Mouse (Mus musculus): ENCODE data around the gene Phactr3. TPM values are rescaled to one million over a fixed set of nuclear protein-coding genes. Genes with fewer than 3 reads are reported as not detected.

Gene Phactr3
- polyA plus RNA-seq, 1 experiment from 2014 or later = 2.2 TPM

- WGBS = 83% methylated on average over 8 of the region's 8 CpGs
- H3K4me1 ChIP-seq (replicated peaks; ENCODE audit: control insufficient read depth, insufficient read depth, low read length) = no peaks in the 10 kb centered on the region
- H3K4me3 ChIP-seq (ENCODE audit: low read depth, low read length) = no peak overlapping the region
- no peak overlapping the region for H3K9ac ChIP-seq (ENCODE audit: low read depth, low read length)
- H3K9me3 ChIP-seq (ENCODE audit: control insufficient read depth) = no peaks in the 10 kb centered on the region
- H3K27ac ChIP-seq (ENCODE audit: low read depth, low read length) = no peak overlapping the region
- ATAC-seq = no peak
- no peaks in the 10 kb centered on the region for H3K36me3 ChIP-seq (ENCODE audit: control insufficient read depth, insufficient read depth)
- H3K27me3 ChIP-seq (replicated peaks; ENCODE audit: control insufficient read depth, insufficient read depth, low read length) = no peaks in the 10 kb centered on the region
- no peak for TF ChIP-seq CTCF (IDR thresholded peaks at IDR 0.05; ENCODE audit: low read depth)
- no peak overlapping the region for H3K4me2 ChIP-seq (replicated peaks; ENCODE audit: low read depth)
Observed at GRCm38 (mm10) chr2:178155176-178155916, 36.6 kb downstream of the Phactr3 start.

GRCm38 (mm10) chr2:178155917-178156282, 37.1 kb downstream of the Phactr3 start:
- H3K27me3 ChIP-seq (replicated peaks; ENCODE audit: control insufficient read depth, insufficient read depth, low read length) = no peaks in the 10 kb centered on the region
- H3K4me1 ChIP-seq (replicated peaks; ENCODE audit: control insufficient read depth, insufficient read depth, low read length) = no peaks in the 10 kb centered on the region
- H3K27ac ChIP-seq (ENCODE audit: low read depth, low read length) = no peak overlapping the region
- no peak overlapping the region for H3K4me3 ChIP-seq (ENCODE audit: low read depth, low read length)
- TF ChIP-seq CTCF (IDR thresholded peaks at IDR 0.05; ENCODE audit: low read depth) = no peak
- no peaks in the 10 kb centered on the region for H3K9me3 ChIP-seq (ENCODE audit: control insufficient read depth)
- no peak overlapping the region for H3K4me2 ChIP-seq (replicated peaks; ENCODE audit: low read depth)
- H3K36me3 ChIP-seq (ENCODE audit: control insufficient read depth, insufficient read depth) = no peaks in the 10 kb centered on the region
- 54% methylated on average over 1 of the region's 1 CpGs for WGBS
- no peak for ATAC-seq
- H3K9ac ChIP-seq (ENCODE audit: low read depth, low read length) = no peak overlapping the region

- Histone ChIP-seq H3K4me2 (replicated peaks; ENCODE audit: low read depth) (no peak overlapping the region), H3K36me3 (ENCODE audit: control insufficient read depth, insufficient read depth) (no peaks in the 10 kb centered on the region), H3K27ac (ENCODE audit: low read depth, low read length) (no peak overlapping the region), H3K27me3 (replicated peaks; ENCODE audit: control insufficient read depth, insufficient read depth, low read length) (no peaks in the 10 kb centered on the region), H3K4me1 (replicated peaks; ENCODE audit: control insufficient read depth, insufficient read depth, low read length) (no peaks in the 10 kb centered on the region), H3K9ac (ENCODE audit: low read depth, low read length) (no peak overlapping the region), H3K4me3 (ENCODE audit: low read depth, low read length) (no peak overlapping the region), H3K9me3 (ENCODE audit: control insufficient read depth) (no peaks in the 10 kb centered on the region)
- no peak for ATAC-seq
- no peak for TF ChIP-seq CTCF (IDR thresholded peaks at IDR 0.05; ENCODE audit: low read depth)
- WGBS = 88% methylated on average over 12 of the region's 12 CpGs
Observed at GRCm38 (mm10) chr2:178158936-178159335, 40.2 kb downstream of the Phactr3 start.

GRCm38 (mm10) chr2:178163981-178164380, 45.2 kb downstream of the Phactr3 start:
- no peak overlapping the region for H3K4me2 ChIP-seq (replicated peaks; ENCODE audit: low read depth)
- WGBS = 95% methylated on average over 1 of the region's 1 CpGs

GRCm38 (mm10) chr2:178165943-178166342, 47.2 kb downstream of the Phactr3 start:
- WGBS = 73% methylated on average over 10 of the region's 10 CpGs
- TF ChIP-seq CTCF (IDR thresholded peaks at IDR 0.05; ENCODE audit: low read depth) = no peak

More at GRCm38 (mm10) chr2:178163981-178164380, 45.2 kb downstream of the Phactr3 start:
- Histone ChIP-seq H3K4me3 (ENCODE audit: low read depth, low read length) (no peak overlapping the region), H3K9ac (ENCODE audit: low read depth, low read length) (no peak overlapping the region), H3K27ac (ENCODE audit: low read depth, low read length) (no peak overlapping the region), H3K36me3 (ENCODE audit: control insufficient read depth, insufficient read depth) (no peaks in the 10 kb centered on the region), H3K4me1 (replicated peaks; ENCODE audit: control insufficient read depth, insufficient read depth, low read length) (no peaks in the 10 kb centered on the region), H3K27me3 (replicated peaks; ENCODE audit: control insufficient read depth, insufficient read depth, low read length) (no peaks in the 10 kb centered on the region), H3K9me3 (ENCODE audit: control insufficient read depth) (no peaks in the 10 kb centered on the region)
- ATAC-seq = no peak
- TF ChIP-seq CTCF (IDR thresholded peaks at IDR 0.05; ENCODE audit: low read depth) = no peak

GRCm38 (mm10) chr2:178169983-178170382, 51.2 kb downstream of the Phactr3 start:
- Histone ChIP-seq H3K9me3 (ENCODE audit: control insufficient read depth) (no peaks in the 10 kb centered on the region), H3K4me1 (replicated peaks; ENCODE audit: control insufficient read depth, insufficient read depth, low read length) (no peaks in the 10 kb centered on the region), H3K9ac (ENCODE audit: low read depth, low read length) (no peak overlapping the region), H3K4me2 (replicated peaks; ENCODE audit: low read depth) (no peak overlapping the region), H3K4me3 (ENCODE audit: low read depth, low read length) (no peak overlapping the region), H3K36me3 (ENCODE audit: control insufficient read depth, insufficient read depth) (no peaks in the 10 kb centered on the region), H3K27ac (ENCODE audit: low read depth, low read length) (no peak overlapping the region), H3K27me3 (replicated peaks; ENCODE audit: control insufficient read depth, insufficient read depth, low read length) (no peaks in the 10 kb centered on the region)
- ATAC-seq = no peak
- WGBS = 80% methylated on average over 8 of the region's 8 CpGs
- TF ChIP-seq CTCF (IDR thresholded peaks at IDR 0.05; ENCODE audit: low read depth) = no peak

More at GRCm38 (mm10) chr2:178165943-178166342, 47.2 kb downstream of the Phactr3 start:
- Histone ChIP-seq H3K4me3 (ENCODE audit: low read depth, low read length) (no peak overlapping the region), H3K36me3 (ENCODE audit: control insufficient read depth, insufficient read depth) (no peaks in the 10 kb centered on the region), H3K4me2 (replicated peaks; ENCODE audit: low read depth) (no peak overlapping the region), H3K27me3 (replicated peaks; ENCODE audit: control insufficient read depth, insufficient read depth, low read length) (no peaks in the 10 kb centered on the region), H3K27ac (ENCODE audit: low read depth, low read length) (no peak overlapping the region), H3K9me3 (ENCODE audit: control insufficient read depth) (no peaks in the 10 kb centered on the region), H3K4me1 (replicated peaks; ENCODE audit: control insufficient read depth, insufficient read depth, low read length) (no peaks in the 10 kb centered on the region), H3K9ac (ENCODE audit: low read depth, low read length) (no peak overlapping the region)
- no peak for ATAC-seq

Data from intestine, postnatal 0 days (tissue).